ENCODE assay signal across 8 mouse cellular contexts in the genomic region with DNA sequence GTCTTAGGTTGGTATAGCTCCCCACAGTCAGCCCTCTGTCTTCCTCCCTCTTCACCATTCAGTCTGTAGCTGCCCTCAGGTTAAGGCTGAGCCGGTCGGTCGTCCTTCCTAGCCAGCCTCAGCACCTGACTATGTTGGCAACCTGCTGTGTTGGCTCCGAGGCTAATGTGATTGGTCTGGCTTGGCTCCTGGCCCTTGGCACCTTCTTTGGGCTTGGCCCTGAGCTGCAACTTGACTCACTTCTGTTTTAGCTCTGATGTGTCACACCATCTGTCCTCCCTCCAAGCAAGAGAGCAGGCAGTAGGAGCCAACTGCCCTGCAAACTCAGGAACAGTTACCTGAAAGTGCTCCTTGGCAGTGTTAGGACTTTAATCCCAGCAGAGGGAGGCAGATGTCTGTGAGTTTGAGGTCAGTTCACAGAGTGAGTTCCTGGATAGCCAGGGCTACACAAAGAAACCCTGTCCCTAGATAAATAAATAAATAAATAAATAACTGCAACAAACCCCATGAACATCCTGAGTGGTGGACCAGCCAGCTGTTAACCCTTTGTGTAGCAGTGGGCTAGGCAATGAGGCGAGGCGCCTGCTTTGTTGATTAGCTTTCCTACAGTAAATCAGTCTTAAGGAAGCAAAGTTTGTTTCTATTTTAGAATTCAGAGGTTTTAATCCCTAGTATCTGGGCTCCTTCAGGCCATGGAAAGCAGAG. TPM values are rescaled to one million over a fixed set of nuclear protein-coding genes. Genes with fewer than 3 reads are reported as not detected.
DNase-seq lines count a peak whose midpoint lies in the region; ATAC-seq lines count a peak whose summit lies in the region.
"Had no signal": no experiment of that assay in that cellular context is flagged by ENCODE, and none has a peak within 500 bp of the region (broad histone marks: within the 10 kb centered on the region; RNA-seq: fewer than 3 reads in every experiment).

No protein-coding gene starts in this region.

- 0 out of 2 replicates have a peak overlapping the region, but pooled peaks have one; percentile 1 for H3K27ac ChIP-seq in liver, embryonic 12.5 days
- no peak overlapping the region for H3K27ac ChIP-seq in liver, embryonic 11.5 days (ENCODE audit: low read depth, low read length)

- H3K9me3 ChIP-seq in liver, embryonic 12.5 days (replicated peaks), result no peaks in the 10 kb centered on the region
- H3K9me3 ChIP-seq in liver, embryonic 11.5 days (ENCODE audit: control insufficient read depth, low read length), result no peaks in the 10 kb centered on the region

- no peaks in the 10 kb centered on the region for H3K27me3 ChIP-seq in liver, embryonic 12.5 days (replicated peaks)
- no peaks in the 10 kb centered on the region for H3K27me3 ChIP-seq in liver, embryonic 11.5 days (replicated peaks; ENCODE audit: control insufficient read depth, insufficient read depth, low read length)

- no peak for DNase-seq in liver, embryonic 11.5 days (ENCODE audit: low spot score)
- peak; percentile 93 for DNase-seq in adrenal gland, adult 2 months
- peak; percentile 99 for DNase-seq in cerebellum, postnatal 14 days
- DNase-seq in kidney, postnatal 14 days, result peak; percentile 75
- DNase-seq in B cell, adult 2 months, result no peak
- DNase-seq: lung, embryonic 14.5 days had no signal

- H3K9ac ChIP-seq in liver, embryonic 12.5 days, result no peak overlapping the region
- no peak overlapping the region for H3K9ac ChIP-seq in liver, embryonic 11.5 days (ENCODE audit: low read depth, low read length)
- H3K9ac ChIP-seq: lung, embryonic 14.5 days had no signal

- 65% methylated on average over 6 of the region's 6 CpGs for WGBS in liver, embryonic 12.5 days (ENCODE audit: insufficient replicate concordance)
- 57% methylated on average over 6 of the region's 6 CpGs for WGBS in liver, embryonic 11.5 days

- no peak overlapping the region for H3K4me2 ChIP-seq in liver, embryonic 12.5 days
- no peak overlapping the region for H3K4me2 ChIP-seq in liver, embryonic 11.5 days
- H3K4me2 ChIP-seq: lung, embryonic 14.5 days had no signal

- H3K36me3 ChIP-seq in liver, embryonic 12.5 days, result no peaks in the 10 kb centered on the region
- no peaks in the 10 kb centered on the region for H3K36me3 ChIP-seq in liver, embryonic 11.5 days (ENCODE audit: control insufficient read depth, insufficient read depth, low read length)

- H3K4me3 ChIP-seq in liver, embryonic 12.5 days, result no peak overlapping the region
- H3K4me3 ChIP-seq in liver, embryonic 11.5 days (ENCODE audit: low read depth, low read length), result no peak overlapping the region

- ATAC-seq in liver, embryonic 12.5 days, result no peak
- no peak for ATAC-seq in liver, embryonic 11.5 days (replicated peaks; ENCODE audit: low FRiP score)
- ATAC-seq in monocyte, adult 5-6 weeks (replicated peaks; ENCODE audit: insufficient number of reproducible peaks, low FRiP score, low TSS enrichment, poor library complexity, severe bottlenecking), result no peak

- peaks cover 36% of the 10 kb centered on the region for H3K4me1 ChIP-seq in liver, embryonic 12.5 days
- peaks cover 14% of the 10 kb centered on the region for H3K4me1 ChIP-seq in liver, embryonic 11.5 days (replicated peaks; ENCODE audit: control insufficient read depth, insufficient read depth, low read length)

RNA-seq across cellular contexts. Expression of a gene that starts 11.0 kb away (rescaled TPM):
- polyA plus RNA-seq in liver, embryonic 12.5 days (2016; fragmentation: Nextera tagmentation; extraction: Ambion mirVana), result 0.72 and 0.98 TPM in 2 replicates
- polyA plus RNA-seq in liver, embryonic 11.5 days (2014; fragmentation: Nextera tagmentation; extraction: Ambion mirVana), result 1.7 and 2.6 TPM in 2 replicates
- total RNA-seq in adrenal gland, adult 2 months (2021), result 1 to 10 TPM; 3.1 to 7.0 TPM
- 12.7 and 18.9 TPM in 2 replicates for polyA plus RNA-seq in adrenal gland, adult 2 months (2012; rRNA removed)
- 23.9 to 50.5 TPM (median 24.3 TPM) in 3 replicates for total RNA-seq in monocyte, adult 5-6 weeks (2017)

RNA-seq across cellular contexts. Expression of a gene that starts 11.3 kb away (rescaled TPM):
- polyA plus RNA-seq in liver, embryonic 12.5 days (2016; fragmentation: Nextera tagmentation; extraction: Ambion mirVana), result 3.3 and 3.6 TPM in 2 replicates
- polyA plus RNA-seq in liver, embryonic 11.5 days (2014; fragmentation: Nextera tagmentation; extraction: Ambion mirVana), result 4.5 and 6.0 TPM in 2 replicates
- 10 to 100 TPM; 19.8 to 37.1 TPM for total RNA-seq in adrenal gland, adult 2 months (2021)
- 44.7 and 57.4 TPM in 2 replicates for polyA plus RNA-seq in adrenal gland, adult 2 months (2012; rRNA removed)
- 2.5 to 23.1 TPM (median 10.7 TPM) in 3 replicates for total RNA-seq in monocyte, adult 5-6 weeks (2017)

RNA-seq across cellular contexts. Expression of a gene that starts 21.3 kb away (rescaled TPM):
- polyA plus RNA-seq in liver, embryonic 12.5 days (2016; fragmentation: Nextera tagmentation; extraction: Ambion mirVana), result 0.14 and 0.23 TPM in 2 replicates
- 0.37 TPM in 1 of 2 replicates, not detected in the other for polyA plus RNA-seq in liver, embryonic 11.5 days (2014; fragmentation: Nextera tagmentation; extraction: Ambion mirVana)
- 1 to 10 TPM; 1.6 to 2.4 TPM for total RNA-seq in adrenal gland, adult 2 months (2021)
- polyA plus RNA-seq in adrenal gland, adult 2 months (2012; rRNA removed), result 2.2 and 2.4 TPM in 2 replicates
- total RNA-seq in monocyte, adult 5-6 weeks (2017), result 40.3 to 90.5 TPM (median 78.8 TPM) in 3 replicates

RNA-seq across cellular contexts. Expression of a gene that starts 25.0 kb away (rescaled TPM):
- 53.8 and 56.2 TPM in 2 replicates for polyA plus RNA-seq in liver, embryonic 12.5 days (2016; fragmentation: Nextera tagmentation; extraction: Ambion mirVana)
- polyA plus RNA-seq in liver, embryonic 11.5 days (2014; fragmentation: Nextera tagmentation; extraction: Ambion mirVana), result 75.4 and 79.1 TPM in 2 replicates
- total RNA-seq in adrenal gland, adult 2 months (2021), result 10 to 100 TPM; 65.5 to 75.5 TPM
- polyA plus RNA-seq in adrenal gland, adult 2 months (2012; rRNA removed), result 34.3 and 37.5 TPM in 2 replicates
- total RNA-seq in monocyte, adult 5-6 weeks (2017), result 67.5 to 144 TPM (median 118 TPM) in 3 replicates

RNA-seq across cellular contexts. Expression of a gene that starts 34.7 kb away (rescaled TPM):
- 393 and 408 TPM in 2 replicates for polyA plus RNA-seq in liver, embryonic 12.5 days (2016; fragmentation: Nextera tagmentation; extraction: Ambion mirVana)
- polyA plus RNA-seq in liver, embryonic 11.5 days (2014; fragmentation: Nextera tagmentation; extraction: Ambion mirVana), result 755 and 757 TPM in 2 replicates
- 100 to 1,000 TPM; 509 to 543 TPM for total RNA-seq in adrenal gland, adult 2 months (2021)
- polyA plus RNA-seq in adrenal gland, adult 2 months (2012; rRNA removed), result 85.0 and 144 TPM in 2 replicates
- total RNA-seq in monocyte, adult 5-6 weeks (2017), result 597 to 694 TPM (median 633 TPM) in 3 replicates

Comparison
In these comparisons a context has a peak if more than half of its experiments do, and no peak if none do; other contexts are left out.
1. DNase-seq: peak in adrenal gland, adult 2 months (single experiment), cerebellum, postnatal 14 days (2 of 2) and kidney, postnatal 14 days (single experiment); none in liver, embryonic 11.5 days (single experiment) and B cell, adult 2 months (0 of 2).